Mouse (Mus musculus): ENCODE measurements around the gene Sox9.

DNA sequence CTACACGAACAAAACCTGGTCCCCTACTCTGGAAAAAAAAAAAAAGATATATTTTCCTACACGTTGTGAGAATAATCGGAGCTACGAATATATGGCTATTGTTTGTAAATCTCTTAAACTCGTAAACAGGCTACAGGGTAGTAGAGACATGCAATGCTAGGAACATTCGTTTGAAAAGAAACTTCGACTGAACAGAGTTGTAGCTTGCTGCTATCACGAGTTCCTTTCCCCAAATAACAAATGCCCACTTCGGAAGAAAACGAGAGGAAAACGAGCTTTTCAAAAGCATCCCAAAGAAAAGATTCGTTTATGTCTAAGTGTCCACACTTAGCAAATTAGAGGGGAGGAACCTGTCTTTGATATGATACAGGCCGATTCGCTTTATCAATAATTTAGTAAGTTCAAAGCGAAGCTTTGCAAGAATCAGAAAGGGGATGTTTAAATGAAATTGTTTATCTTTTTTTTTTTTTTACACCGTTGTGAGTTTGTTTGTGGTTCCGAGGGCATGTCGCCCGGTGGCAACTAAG lies 1.6 kb upstream of the Sox9 start:
- TF ChIP-seq POLR2A (IDR thresholded peaks at IDR 0.05; ENCODE audit: insufficient read depth, low read depth, low read length) (no peak), CTCF (IDR thresholded peaks at IDR 0.05) (no peak)

Data from heart, adult 2 months (tissue).